Mouse (Mus musculus) gastrocnemius, adult 2 months (tissue): ENCODE data around the gene Fam117a. TPM values are rescaled to one million over a fixed set of nuclear protein-coding genes. Genes with fewer than 3 reads are reported as not detected.

Source experiments
- DNase-seq: peaks from one replicate; pipeline ENCODE4 v3.0.0; 2022
- H3K27ac ChIP-seq: fragments of 200-600 bp; 2 replicates; pipeline ENCODE4 v1.8.1; 2022; ENCODE audit warnings: mild to moderate bottlenecking
- H3K4me3 ChIP-seq: fragments of 200-600 bp; 2 replicates; pipeline ENCODE4 v1.8.1; 2022; ENCODE audit warnings: mild to moderate bottlenecking, moderate library complexity
- CTCF ChIP-seq: fragments of 200-600 bp; IDR thresholded peaks from 2 replicates; pipeline ENCODE4 v1.8.1; 2022; ENCODE audit warnings: antibody characterized with exemption, mild to moderate bottlenecking, moderate library complexity
- intact Hi-C: fragments of 180-260 bp; cut with DNase I; formaldehyde crosslinking; loops from one replicate; pipeline ENCODE4 v1.15.1; 2025
- long read RNA-seq, 2 experiments: library from polyadenylated mRNA; stranded (forward); transcript quantifications; one replicate each; pipeline ENCODE4 v2.0.0; 2021
- total RNA-seq, 2 experiments: library from RNA; stranded (reverse); gene quantifications; 2 replicates each; pipeline ENCODE4 v1.2.3; 2021

Gene Fam117a
- 1 to 10 TPM; 1.5 to 2.1 TPM for total RNA-seq
- long read RNA-seq, experiment 1, partial matches to known transcripts: 3 of 4 reads
- long read RNA-seq, experiment 1, other reads (novel, unspliced or antisense): 0 of 4 reads
- long read RNA-seq, experiment 2, partial matches to known transcripts: 0 of 1 reads
- long read RNA-seq, experiment 2, other reads (novel, unspliced or antisense): 1 of 1 reads

DNA sequence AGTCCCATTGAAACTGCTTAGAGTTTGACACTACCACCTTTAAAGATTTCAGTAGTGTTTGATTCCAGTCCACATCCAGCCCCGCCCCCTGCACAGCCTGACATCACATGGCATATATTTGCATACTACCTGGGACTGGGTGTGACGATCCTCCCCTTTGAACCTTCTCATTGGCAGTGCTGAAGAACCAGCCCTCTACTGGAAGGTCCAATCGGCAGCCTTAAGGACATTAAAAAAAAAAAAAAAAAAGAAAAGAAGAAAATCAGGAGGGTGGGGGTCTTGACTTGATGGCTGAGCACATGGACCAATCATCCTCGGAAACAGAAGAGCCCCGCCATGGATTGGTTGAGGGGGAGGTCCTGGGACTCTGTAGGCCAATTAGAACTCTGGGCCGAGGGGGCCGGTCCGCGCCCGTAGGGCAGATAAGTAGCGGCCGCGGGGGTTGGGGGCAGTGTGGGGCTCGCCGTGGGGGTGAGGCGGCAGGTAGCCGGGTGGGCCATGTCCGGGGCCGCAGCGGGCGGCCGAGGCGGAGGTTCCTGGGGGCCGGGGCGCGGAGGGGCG lies at the start of gene Fam117a:
TSS of gene Fam117a (plus strand) at position 451 of the 561 bp plus-strand sequence.
- Histone ChIP-seq H3K4me3 (peak within 1 kb of the TSS; percentile 95), H3K27ac (peak within 1 kb of the TSS; percentile 84)
- no peak for TF ChIP-seq CTCF
- peak; percentile 89 for DNase-seq
- intact Hi-C loops: loop anchor here (2.0 to 5.0 kb wide), 2 partner anchors 28 to 46 kb away; partner anchors contain the start of gene Slc35b1

DNA sequence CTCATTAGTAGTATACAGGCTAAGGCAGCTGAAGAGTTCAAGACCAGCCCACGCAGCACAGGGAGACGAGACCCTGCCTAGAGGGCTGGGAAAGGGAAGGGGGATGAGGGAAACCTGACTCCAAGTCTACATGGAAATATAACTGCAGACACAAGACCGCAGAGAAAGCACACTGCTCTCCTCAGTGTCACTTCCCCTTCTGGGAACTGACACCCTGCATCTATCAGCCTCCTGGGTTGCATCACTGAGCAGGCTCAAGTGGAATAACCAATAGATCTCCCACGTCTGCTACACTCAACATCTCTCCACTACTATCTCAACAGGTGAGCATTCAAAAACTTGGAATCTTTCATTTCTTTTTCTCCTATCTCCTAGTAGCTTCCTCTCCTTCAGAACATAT lies 44.8 kb upstream of the Fam117a start:
- H3K4me3 ChIP-seq: no peak overlapping the region
- H3K27ac ChIP-seq: no peak overlapping the region
- DNase-seq: no peak
- TF ChIP-seq CTCF: no peak
- intact Hi-C loops: no loop called here

DNA sequence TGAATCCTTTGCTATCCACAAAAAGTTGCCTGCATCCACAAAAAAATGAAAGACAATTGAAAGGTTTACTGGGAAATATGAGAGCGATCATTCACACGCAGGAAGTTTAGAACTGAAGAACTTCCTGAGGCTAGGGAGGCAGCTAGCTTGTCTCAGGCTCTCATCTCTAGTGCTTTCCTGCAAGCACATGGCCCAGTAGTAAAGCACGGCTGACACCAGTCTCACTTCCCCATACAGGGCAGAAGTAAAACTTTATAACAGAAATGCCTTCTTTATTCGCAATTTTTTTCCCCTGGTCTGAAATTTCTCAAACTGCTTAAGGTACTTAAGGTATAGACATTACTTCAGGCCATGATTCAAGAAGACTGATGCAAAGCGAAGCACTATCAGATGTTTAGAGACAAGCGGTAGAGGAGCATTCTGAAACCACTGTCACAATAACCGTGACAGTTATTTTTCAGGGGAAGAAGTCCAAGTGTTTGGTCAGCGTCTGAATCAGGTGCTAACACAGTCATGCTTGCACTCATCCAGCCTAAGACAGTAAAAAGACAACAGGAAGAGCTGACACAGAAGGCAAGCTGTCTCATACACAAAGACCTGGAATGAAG lies 43.7 kb upstream of the Fam117a start:
- H3K4me3 ChIP-seq: no peak overlapping the region
- H3K27ac ChIP-seq: no peak overlapping the region
- DNase-seq: no peak
- no peak for TF ChIP-seq CTCF
- intact Hi-C loops: no loop called here

DNA sequence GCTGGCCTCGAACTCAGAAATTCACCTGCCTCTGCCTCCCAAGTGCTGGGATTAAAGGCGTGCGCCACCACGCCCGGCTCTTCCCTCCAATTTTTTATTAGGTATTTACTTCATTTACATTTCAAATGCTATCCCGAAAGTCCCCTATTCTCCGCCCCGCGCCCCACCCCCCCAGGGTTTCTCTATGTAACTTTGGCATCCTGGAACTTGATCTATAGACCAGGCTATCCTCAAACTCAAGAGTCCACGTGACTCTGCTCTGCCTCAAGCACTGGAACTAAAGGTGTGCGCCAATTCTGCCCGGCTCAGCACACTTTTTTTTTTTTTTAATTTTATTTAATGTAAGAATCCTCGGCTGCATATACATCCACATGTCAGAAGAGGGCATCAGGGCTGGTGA lies 41.1 kb upstream of the Fam117a start:
- DNase-seq: no peak
- no peak for TF ChIP-seq CTCF
- no peak overlapping the region for H3K4me3 ChIP-seq
- H3K27ac ChIP-seq: no peak overlapping the region
- intact Hi-C loops: loop anchor here (5.0 kb wide), 1 partner anchor 38 kb away; no protein-coding TSS in a partner anchor

DNA sequence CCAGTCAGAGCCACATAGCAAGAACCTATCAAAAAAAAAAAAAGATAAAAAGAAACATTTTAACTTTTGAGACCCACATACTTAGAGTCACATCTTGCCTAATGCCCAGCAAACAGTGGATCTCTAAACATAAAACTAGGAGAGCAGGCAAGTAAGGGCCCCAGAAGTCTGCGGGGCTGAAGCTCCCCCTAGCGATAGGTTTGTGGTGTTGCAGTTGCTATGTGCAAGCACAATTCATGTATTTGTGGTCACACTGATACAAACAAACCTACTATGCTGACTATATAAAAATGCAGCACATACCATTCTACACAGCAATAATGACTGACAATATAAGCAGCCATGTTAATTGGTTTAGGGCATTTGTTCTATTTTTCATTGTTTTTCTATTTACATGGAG lies 38.7 kb upstream of the Fam117a start:
- intact Hi-C loops: loop anchor here (5.0 kb wide), 1 partner anchor 41 kb away; no protein-coding TSS in a partner anchor
- H3K4me3 ChIP-seq: no peak overlapping the region
- H3K27ac ChIP-seq: no peak overlapping the region
- DNase-seq: no peak
- peak; percentile 82 for TF ChIP-seq CTCF

DNA sequence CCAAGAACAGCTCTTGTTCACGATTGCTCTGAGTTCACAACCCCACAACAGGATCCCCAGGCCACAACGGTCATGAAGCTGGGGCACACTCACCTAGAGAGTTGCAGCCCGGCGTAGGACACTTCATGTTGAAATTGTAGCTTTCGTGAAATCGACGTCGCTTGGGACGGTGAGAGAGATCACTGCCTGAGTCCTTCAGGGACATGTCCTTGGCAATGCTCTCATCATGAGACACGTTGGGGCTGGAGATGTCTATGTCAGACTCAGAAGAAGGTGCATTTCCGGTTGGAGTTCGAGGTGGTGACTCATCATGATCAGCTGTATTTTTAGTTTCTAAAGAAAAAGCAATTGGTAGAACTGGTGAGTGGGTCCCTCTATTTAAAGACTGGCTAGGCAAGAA lies 36.9 kb upstream of the Fam117a start:
- no peak overlapping the region for H3K27ac ChIP-seq
- TF ChIP-seq CTCF: no peak
- H3K4me3 ChIP-seq: no peak overlapping the region
- no peak for DNase-seq
- intact Hi-C loops: loop anchor here (5.0 kb wide), 1 partner anchor 43 kb away; no protein-coding TSS in a partner anchor

DNA sequence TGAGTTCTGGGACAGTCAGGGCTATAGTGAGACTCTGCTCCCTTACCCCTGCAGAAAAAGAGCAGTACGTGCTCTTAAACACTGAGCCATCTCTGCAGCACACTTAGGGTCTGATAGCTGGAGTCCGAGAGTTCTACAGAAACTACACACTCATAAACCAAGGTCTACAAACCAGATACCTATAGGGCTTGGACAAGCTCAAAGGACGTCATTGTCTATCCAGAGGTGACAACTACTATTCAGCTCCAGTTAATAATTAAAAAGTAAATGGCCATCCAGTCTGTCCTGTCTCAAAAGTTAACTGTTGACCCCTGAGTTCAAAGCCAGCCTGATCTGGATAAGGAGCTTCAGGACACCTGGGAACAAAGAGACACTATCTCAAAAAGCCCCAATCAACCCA lies 35.0 kb upstream of the Fam117a start:
- Histone ChIP-seq H3K27ac (no peak overlapping the region), H3K4me3 (no peak overlapping the region)
- DNase-seq: no peak
- intact Hi-C loops: no loop called here
- TF ChIP-seq CTCF: no peak

DNA sequence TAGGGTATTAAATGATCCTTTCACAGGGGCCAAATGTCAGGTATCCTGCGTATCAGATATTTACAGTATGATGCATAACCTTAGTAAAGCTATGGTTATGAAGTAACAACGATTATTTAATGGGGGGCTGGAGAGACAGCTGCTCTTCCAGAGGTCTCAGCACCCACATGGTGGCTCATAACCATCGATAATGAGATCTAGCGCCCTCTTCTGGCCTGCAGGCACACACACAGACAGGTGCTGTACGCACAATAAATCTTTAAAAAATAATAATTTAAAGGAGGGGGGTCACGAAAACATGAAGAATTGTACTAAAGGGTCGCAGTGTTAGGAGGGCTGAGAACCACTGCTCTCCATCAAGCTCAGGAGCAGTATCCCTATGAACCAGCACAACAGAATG lies 31.2 kb upstream of the Fam117a start:
- no peak for DNase-seq
- peak; percentile 32; the same call in 1 of the 2 replicates for TF ChIP-seq CTCF
- Histone ChIP-seq H3K4me3 (no peak overlapping the region), H3K27ac (no peak overlapping the region)
- intact Hi-C loops: no loop called here

DNA sequence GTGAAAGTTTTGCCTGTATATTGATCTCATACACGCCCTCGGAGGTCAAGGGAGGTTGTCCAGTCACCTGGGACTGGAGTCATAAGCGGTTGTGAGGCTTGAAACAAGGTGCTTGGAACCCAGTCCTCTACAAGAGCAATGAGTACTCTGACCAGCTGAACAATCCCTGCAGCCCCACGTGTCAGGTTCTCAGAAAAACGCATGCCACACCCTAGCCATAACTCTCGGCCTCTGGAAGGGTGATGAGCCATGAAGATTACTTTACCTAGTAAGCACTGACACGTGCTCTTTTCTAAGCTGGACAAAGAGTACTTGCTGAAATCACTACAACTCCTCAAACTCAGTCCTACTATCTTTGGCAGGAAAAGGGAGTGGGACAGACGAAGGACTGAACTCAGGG lies 29.3 kb upstream of the Fam117a start:
- DNase-seq: no peak
- Histone ChIP-seq H3K4me3 (no peak overlapping the region), H3K27ac (no peak overlapping the region; the same call in 1 of the 2 replicates)
- TF ChIP-seq CTCF: no peak
- intact Hi-C loops: no loop called here

DNA sequence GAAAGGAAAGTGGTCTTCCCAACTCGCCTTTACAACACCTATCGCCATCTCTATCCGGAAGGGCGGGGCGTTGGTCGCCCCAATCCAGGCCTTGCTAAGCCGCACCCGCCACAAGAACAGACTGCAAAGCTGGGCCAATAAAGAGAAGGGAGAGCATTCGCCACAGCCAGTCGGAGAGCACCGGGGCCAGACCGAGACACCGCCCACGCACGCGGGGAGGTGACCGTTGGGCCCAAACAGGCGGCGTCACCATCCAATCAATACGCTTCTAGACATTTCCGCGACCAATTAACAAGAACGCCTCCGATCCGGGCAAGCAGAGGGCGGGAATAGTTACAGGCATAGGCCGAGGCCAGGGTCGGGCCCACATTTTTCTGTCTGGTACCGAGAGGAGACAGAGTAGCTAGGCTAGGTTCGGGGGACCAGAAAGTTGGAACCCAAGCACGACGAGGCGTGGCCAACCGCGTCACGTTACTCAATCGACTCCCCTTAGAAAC lies 27.3 kb upstream of the Fam117a start:
- peak; percentile 98 for DNase-seq

DNA sequence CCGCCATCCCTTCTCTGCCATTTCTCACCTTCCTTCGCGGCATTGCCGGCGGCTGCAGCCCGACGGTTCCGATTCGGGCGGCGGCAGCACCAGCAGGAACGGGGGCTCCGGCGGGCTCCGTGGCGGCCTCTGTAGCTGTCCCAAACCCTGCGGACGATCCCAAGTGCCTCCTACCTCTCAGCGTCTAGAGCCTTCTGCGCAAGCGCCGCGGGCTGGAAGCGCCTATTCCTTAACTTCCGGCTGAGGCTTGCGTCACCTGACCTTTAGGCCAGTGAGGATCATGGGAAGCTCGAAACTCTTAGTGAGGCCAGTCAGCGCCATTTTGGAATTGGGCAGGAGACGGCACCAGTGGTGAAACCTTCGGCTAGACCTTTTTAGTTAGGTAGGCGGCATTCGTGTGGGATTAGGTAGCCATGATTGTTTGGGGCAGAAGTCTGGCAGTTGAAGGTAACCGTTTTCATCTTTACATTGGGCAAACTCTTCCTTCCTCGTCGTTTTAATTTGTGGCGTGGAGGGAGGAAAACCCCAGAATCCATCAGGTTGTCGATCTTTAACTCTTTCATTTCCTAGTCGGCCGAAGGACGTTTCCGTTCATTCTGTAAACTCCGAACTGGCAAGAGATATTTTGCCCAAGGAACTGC lies 26.7 kb upstream of the Fam117a start, which contains the start of gene Kat7:
TSS of gene Kat7 (minus strand) at position 240 of the 641 bp plus-strand sequence.
- TF ChIP-seq CTCF: no peak
- Histone ChIP-seq H3K4me3 (peak within 1 kb of the TSS; percentile 80), H3K27ac (peak within 1 kb of the TSS; percentile 100)
- peak; percentile 98 for DNase-seq
- intact Hi-C loops: loop anchor here (2.0 to 5.0 kb wide), 3 partner anchors 55 to 212 kb away; partner anchors contain the start of gene Slc35b1

More for the DNA sequence above, 27.3 kb upstream of the Fam117a start:
- Histone ChIP-seq H3K27ac (peak overlapping the region; percentile 100), H3K4me3 (peak overlapping the region; percentile 80)
- intact Hi-C loops: loop anchor here (2.0 to 5.0 kb wide), 3 partner anchors 55 to 213 kb away; partner anchors contain the start of gene Slc35b1
- TF ChIP-seq CTCF: no peak

DNA sequence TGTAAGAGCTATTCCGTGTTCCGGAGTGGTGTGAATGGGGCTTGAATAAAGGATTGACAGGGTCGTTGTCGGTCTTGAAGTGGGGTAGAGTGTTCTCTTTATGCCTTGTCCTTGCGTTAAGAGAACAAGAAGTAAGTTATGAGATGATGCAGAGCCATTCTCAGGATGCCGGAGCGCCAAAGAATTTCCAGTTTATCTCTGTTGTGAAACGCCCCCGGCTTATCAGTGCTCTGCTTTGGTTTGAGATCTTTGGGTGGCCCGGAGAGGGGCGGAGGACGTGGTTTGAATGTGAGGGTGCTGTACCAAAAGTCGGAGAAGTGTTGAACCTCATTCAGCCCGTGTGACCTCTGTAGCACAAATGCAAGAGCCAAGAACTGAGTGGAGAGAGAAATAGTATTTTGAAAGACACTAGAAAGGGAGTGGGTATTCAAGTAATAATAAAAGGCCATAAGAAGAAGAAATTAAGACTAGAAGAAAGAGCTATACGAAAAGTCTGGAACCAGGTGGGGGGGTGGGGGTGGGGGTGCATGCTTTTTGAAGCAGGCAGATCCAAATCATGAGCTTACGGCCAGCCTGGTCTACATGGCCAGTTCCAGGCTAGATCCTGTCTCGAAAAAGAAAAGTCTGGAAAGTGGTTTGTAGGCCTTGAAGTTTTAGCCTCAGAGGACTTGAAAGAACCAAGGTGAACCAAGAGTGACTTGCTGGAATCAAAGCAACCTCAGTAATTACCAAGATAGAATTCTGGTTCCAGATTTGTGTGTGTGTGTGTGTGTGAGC lies 26.0 kb upstream of the Fam117a start:
- no peak for TF ChIP-seq CTCF
- intact Hi-C loops: loop anchor here (2.0 to 5.0 kb wide), 3 partner anchors 54 to 211 kb away; partner anchors contain the start of gene Slc35b1
- H3K4me3 ChIP-seq: peak overlapping the region; percentile 80
- peak; percentile 34 for DNase-seq
- peak overlapping the region; percentile 100 for H3K27ac ChIP-seq
